Mouse (Mus musculus) cerebral cortex, adult 2 months (tissue): ENCODE results near the gene Mllt3.

Experiments
- WGBS: fragments of 180-500 bp; shearing (Covaris S2); methylation state at CpG from one replicate; pipeline ENCODE4 v1.1.7; 2018; 5-methylcytosine and 5-hydroxymethylcytosine counted together

Gene Mllt3

DNA sequence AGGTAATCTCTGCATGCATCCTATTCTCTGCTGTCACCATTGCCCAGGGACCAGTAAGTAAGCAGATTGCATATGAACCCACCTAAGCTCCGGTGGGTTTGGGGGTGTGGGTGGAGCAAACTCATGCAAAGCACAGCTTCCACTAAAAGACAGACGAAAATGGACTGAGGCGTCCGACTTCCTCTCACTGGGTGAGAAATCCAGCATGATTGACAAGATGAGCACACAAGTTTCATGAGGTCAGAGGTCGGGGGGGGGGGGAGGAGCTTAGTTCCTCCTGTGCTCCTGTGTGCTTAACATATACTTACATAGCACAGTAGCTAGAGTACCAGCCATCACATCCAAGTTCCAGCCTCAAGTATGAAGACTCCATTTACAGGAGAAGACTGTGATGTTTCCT, 206.8 kb downstream of the Mllt3 start:
- 77% methylated on average over 5 of the region's 5 CpGs for WGBS

GRCm38 (mm10) chr4:87823623-87824022, 209.5 kb downstream of the Mllt3 start:
- WGBS, result 47% methylated on average over 3 of the region's 3 CpGs

- 65% methylated on average over 6 of the region's 6 CpGs for WGBS
Observed at GRCm38 (mm10) chr4:87823191-87823590, 210.0 kb downstream of the Mllt3 start.

DNA sequence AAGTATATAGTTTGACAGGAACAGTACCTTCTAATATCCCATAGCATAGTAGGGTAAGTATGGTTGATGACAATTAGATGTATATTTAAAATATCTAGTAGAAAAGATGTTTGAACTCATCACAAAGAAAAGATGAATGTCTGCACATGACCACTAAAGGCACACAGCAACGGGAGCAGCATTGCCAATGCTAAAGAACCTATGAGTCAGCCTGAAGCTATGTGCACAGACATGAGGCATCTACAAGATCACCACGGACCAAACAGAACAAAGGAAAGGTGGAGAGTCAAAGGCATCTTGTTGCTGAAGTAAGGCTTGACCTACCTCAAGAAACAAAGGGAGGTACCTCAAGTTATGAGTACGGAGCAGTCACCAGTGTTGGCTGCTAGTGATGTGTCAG, 212.3 kb downstream of the Mllt3 start:
- 70% methylated on average over 3 of the region's 3 CpGs for WGBS

GRCm38 (mm10) chr4:87819182-87819581, 214.0 kb downstream of the Mllt3 start:
- WGBS, result 29% methylated on average over 9 of the region's 9 CpGs

DNA sequence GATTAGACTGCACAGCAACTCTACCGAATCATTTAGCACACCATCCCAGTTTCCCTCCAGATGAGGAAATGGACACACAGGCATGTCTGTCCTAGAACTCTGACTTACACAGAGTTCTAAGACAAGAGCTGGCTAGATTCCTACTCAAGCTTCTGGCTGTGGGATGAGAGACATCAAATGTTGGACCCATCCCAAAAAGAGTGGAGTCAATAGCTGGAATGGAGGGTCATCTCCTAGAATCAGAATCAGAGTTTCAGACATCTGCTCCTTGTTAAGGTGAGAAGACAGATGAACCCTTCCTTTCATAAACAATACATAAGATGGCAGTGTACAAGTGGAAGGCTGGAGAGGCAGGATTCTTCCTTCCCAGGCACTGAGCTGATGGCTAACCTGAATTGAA, 214.9 kb downstream of the Mllt3 start:
- WGBS, result 73% methylated on average over 1 of the region's 1 CpGs

- WGBS, result 89% methylated on average over 7 of the region's 7 CpGs
Observed at GRCm38 (mm10) chr4:87815465-87816108, 217.6 kb downstream of the Mllt3 start.

GRCm38 (mm10) chr4:87811899-87812298, 221.3 kb downstream of the Mllt3 start:
- 88% methylated on average over 2 of the region's 2 CpGs for WGBS

GRCm38 (mm10) chr4:87806196-87806987, 226.8 kb downstream of the Mllt3 start:
- WGBS, result 51% methylated on average over 6 of the region's 6 CpGs

DNA sequence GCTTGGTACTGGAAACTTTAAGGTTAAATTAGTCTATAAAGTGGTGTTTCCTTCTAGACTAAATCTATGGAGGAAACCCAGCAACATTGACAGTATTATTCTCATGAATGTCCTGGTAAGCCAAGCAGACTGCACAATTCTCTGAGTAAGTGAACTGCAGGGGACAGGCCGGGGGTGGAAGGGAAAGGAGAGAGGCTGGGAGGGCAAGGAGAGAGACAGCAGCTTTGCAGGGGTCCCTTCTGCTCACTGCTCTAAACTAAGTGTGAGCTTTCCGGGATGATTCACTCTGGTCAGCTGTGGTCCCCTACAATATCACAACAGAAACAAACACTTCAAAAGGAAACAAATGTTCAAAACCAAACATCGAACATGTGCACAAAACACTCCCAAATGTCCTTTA, 228.6 kb downstream of the Mllt3 start:
- 69% methylated on average over 3 of the region's 3 CpGs for WGBS

GRCm38 (mm10) chr4:87803313-87803712, 229.9 kb downstream of the Mllt3 start:
- 48% methylated on average over 3 of the region's 3 CpGs for WGBS

DNA sequence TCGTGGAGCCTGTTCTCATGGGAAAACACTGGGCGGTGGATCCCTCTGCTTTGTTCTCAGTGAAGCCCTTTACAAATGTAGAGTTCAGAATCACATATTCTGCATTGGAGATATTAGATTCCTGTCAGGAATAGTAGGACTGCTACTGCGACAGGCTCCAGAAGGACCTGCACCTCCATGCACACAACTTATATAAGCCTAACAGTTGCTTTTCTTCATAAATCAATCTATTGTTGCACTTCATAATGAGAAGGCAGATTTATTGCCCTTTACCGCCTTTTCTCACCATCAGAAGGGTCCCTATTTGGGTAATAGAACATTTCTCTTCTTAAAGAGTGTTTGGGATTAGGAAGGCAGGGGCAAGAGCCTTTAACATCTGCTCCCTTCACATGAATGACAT, 231.0 kb downstream of the Mllt3 start:
- WGBS, result 85% methylated on average over 4 of the region's 4 CpGs

DNA sequence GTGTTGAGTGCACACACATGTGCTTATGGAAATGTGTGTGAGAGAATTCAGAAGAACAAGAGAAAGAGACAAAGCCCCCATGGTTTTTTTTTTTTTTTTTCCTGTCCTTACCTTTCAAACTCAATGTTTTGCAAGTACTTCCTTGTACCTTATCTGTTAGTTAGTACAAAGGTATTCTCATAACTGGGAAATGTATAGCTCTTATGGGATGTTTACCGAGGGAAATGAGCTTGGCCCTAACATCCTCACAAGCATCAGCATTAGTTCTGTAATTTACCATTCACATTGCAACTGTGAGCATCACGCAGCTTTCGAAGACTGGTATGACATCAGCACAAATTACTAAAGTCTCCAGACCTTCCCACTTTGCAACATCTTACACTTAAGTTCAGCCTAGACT, 231.8 kb downstream of the Mllt3 start:
- 87% methylated on average over 3 of the region's 3 CpGs for WGBS

DNA sequence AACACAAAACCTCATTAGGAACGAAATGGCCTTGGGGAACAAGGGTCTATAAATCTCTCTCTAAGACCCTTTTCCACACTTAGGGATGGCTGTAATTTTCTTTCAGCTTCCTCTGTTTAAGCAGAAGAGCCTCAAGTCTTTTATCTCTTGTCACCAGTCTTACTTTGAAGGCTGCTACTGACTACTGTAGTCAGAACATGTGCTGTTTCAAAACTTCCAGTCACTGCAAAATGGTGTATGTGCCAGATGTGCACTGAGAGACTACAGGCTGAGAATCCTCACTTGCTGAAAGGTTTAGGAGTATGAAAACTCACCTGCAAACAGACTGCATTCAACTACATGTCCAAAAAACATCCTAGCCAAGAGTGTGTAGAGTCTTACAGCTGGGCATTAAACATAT, 232.9 kb downstream of the Mllt3 start:
- 98% methylated on average over 1 of the region's 1 CpGs for WGBS

DNA sequence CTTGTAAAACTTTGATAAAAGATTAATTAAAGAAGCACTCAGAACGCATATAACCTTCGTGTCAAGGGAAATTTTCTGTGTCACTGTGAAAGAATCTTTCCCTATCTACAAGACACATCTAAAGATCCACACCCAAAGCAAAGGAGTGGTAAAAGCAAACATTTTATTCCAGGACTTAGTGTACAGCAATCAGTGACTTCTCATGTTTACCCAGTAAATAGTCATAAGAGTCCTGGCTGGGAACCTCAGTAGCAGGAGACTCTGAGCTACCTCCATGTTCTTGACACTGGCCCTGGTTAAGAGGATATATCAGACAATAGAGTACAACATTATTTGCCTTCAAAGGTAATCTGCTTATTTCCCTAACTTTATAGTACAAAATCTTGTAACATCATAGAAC, 233.7 kb downstream of the Mllt3 start:
- 94% methylated on average over 2 of the region's 2 CpGs for WGBS

GRCm38 (mm10) chr4:87795261-87795660, 237.9 kb downstream of the Mllt3 start:
- 89% methylated on average over 4 of the region's 4 CpGs for WGBS

DNA sequence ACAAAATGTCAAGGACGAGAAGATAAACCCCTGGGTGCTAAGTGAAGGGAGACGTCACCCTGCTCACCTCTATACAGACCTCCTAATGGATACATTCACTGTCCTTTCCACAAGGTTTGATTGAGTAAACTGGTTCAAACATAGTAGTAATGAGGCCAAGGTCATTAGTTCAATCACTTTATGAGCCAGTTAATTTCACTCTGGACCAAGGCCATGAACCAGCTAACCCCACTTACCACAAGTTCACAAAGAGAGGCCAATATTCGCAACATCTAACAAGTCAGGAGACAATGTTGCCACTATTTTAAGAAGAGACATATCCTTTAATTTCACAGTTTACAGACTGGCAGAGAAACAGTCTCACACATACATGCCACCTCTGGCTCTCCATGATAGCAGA, 238.9 kb downstream of the Mllt3 start:
- 88% methylated on average over 3 of the region's 3 CpGs for WGBS

DNA sequence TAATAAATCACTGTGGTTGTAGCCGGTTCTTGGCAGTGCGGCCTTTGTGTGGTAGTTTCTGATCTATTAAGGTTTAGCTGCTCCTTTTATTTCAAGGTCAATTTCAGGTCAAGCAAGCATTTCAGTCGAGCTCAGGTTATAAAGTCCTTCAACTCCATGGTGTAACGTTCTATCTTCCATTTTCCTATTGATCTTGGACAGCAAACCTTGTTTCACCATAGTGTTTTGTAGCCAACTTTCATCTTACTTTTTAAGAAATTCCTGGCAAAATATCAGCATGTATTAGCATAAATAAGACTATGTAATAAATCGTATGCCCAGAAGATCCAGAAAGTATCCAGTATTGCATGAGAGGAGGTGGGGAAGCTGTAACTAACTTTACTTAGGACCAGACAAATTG, 240.7 kb downstream of the Mllt3 start:
- WGBS, result 67% methylated on average over 5 of the region's 5 CpGs

DNA sequence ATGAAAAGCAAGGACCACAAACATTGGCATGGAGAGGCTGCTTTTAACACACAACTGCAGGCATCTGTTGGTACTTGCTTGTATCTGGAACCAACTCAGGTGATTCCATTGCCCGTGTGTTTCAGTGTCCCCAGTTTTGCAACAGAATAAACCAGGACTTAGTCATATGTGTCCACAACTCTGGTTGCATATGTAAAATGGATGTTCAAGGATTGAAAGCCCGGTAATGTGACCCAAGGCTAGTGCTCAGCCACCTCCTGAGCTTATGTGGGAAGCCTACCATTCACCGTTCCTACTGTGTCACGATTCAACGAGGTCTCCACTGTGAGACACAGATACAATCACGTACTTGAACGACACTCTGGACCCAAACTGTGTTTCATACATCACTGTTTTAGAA, 243.7 kb downstream of the Mllt3 start:
- WGBS, result 74% methylated on average over 7 of the region's 7 CpGs

DNA sequence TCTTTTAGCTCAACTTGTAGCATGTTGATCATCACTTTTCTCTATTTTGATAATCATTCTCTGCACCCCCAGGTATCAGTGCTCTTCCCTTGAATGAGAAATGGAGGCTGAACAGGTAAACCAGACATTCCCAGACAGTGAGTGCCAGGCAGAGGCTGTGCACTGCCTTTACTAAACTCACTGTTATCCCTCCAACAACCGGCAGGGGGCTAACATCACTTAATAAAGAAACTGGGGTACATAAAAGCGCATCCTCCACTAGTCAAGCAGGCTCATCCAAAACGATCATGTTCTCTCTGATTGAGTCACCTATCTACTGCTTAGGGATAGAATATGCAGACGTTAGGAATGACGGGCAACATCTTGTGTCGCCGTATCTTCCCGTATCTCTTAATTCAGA, 244.5 kb downstream of the Mllt3 start:
- WGBS, result 71% methylated on average over 8 of the region's 8 CpGs

- WGBS, result 27% methylated on average over 12 of the region's 12 CpGs
Observed at GRCm38 (mm10) chr4:87785132-87786074, 247.8 kb downstream of the Mllt3 start.

GRCm38 (mm10) chr4:87783809-87784208, 249.4 kb downstream of the Mllt3 start:
- WGBS, result 48% methylated on average over 2 of the region's 2 CpGs
